Mouse (Mus musculus): ENCODE data around the gene Vmn1r52.
"Not testable (repeated sequence)": the region's sequence is repeated elsewhere in the genome, so short reads cannot be mapped to it uniquely, and the experiment has no call there.

The Vmn1r52 gene

GRCm38 (mm10) chr6:90174508-90174907 is at the start of gene Vmn1r52:
Gene Vmn1r52 (plus strand): TSS chr6:90174808.
- DNase-seq (ENCODE audit: low read depth, low spot score), result no peak

GRCm38 (mm10) chr6:90160139-90160538 is 14.5 kb upstream of the Vmn1r52 start:
- DNase-seq (ENCODE audit: low read depth, low spot score), result no peak

- not testable (repeated sequence) for DNase-seq (ENCODE audit: low read depth, low spot score)
These were observed 27.9 kb downstream of the Vmn1r52 start, which contains the start of gene V1ra8 for GRCm38 (mm10) chr6:90202493-90202892. Gene V1ra8 (plus strand): TSS chr6:90202793.

- no peak for DNase-seq (ENCODE audit: low read depth, low spot score)
These were observed 49.7 kb downstream of the Vmn1r52 start, which contains the start of gene Vmn1r53 for GRCm38 (mm10) chr6:90224338-90224737. Gene Vmn1r53 (minus strand): TSS chr6:90224438.

Data from CD4-positive helper T cell, adult 2 months (primary cell).